Mouse (Mus musculus) heart, postnatal 0 days (tissue): Measurements from ENCODE around the gene Nmnat2.

Experiments
- CTCF ChIP-seq: IDR thresholded peaks from 2 replicates; pipeline ENCODE4 v1.5.1; 2016; ENCODE audit warnings: antibody characterized with exemption, control low read depth, low read depth
- EP300 ChIP-seq: IDR thresholded peaks from 2 replicates; pipeline ENCODE4 v1.6.1; 2016; ENCODE audit warnings: antibody characterized with exemption, low read depth

- TF ChIP-seq CTCF (no peak), EP300 (no peak)
Measured at GRCm38 (mm10) chr1:153163831-153164230, 209.0 kb downstream of the Nmnat2 start.
